8 mouse cellular contexts compared by ENCODE assay signal in the genomic region with DNA sequence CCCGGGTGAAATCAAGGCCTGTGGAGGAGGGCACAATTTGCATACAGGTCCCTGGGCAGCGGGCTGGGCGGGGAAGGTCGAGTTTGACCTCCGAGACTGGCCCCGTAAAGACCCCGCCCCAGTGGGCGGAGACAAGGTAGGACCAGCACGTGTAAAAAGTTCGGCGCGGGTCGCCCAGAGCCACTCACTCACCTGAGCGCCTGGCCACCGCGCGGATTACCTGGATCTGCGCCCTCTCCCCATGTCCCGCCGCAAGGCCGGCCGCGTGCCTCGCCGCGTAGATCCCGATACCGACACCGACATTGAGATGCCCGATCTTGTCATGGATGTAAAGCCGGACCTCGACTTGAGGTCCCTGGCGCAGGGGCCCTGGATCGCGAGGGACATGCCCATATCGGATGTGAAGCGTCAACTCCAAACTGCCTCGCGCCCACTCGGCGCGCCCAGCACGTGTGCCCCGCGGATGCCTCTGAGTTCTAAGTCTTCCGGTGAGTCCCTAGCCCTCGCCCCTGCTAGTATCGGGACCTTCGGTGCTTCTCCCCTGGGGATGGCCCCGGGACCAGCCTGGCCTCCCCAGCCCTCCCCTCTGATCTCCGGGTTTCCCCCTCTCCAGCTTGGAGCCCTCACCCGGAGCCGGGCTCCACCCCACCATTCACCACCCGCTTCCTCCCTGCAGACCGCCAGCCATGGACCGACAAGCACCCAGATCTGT. TPM values are rescaled to one million over a fixed set of nuclear protein-coding genes. Genes with fewer than 3 reads are reported as not detected.
DNase-seq lines count a peak whose midpoint lies in the region; ATAC-seq and TF ChIP-seq lines count a peak whose summit lies in the region.

TSS of gene Zfp296 (plus strand) at position 147 of the 712 bp plus-strand sequence.
TSS of gene Gemin7 (minus strand) at position 455 of the 712 bp plus-strand sequence.

- 2% methylated on average over 56 of the region's 56 CpGs for WGBS in embryonic facial prominence, embryonic 11.5 days
- 3% methylated on average over 53 of the region's 56 CpGs for WGBS in hindbrain, embryonic 14.5 days
- WGBS in liver, adult 2 months, result 2% methylated on average over 56 of the region's 56 CpGs

- peaks cover 22% of the 10 kb centered on the region for H3K27me3 ChIP-seq in embryonic facial prominence, embryonic 11.5 days (ENCODE audit: control insufficient read depth, insufficient read depth, low read length)
- peaks cover 50% of the 10 kb centered on the region for H3K27me3 ChIP-seq in hindbrain, embryonic 14.5 days (ENCODE audit: control insufficient read depth, insufficient read depth, low read length)
- no peaks in the 10 kb centered on the region for H3K27me3 ChIP-seq in liver, adult 2 months (ENCODE audit: control insufficient read depth, insufficient read depth, low read length)

- peaks cover under 1% of the 10 kb centered on the region for H3K4me1 ChIP-seq in embryonic facial prominence, embryonic 11.5 days (ENCODE audit: control insufficient read depth, insufficient read depth, low read length)
- H3K4me1 ChIP-seq in hindbrain, embryonic 14.5 days (replicated peaks; ENCODE audit: control insufficient read depth, insufficient read depth, low read length), result peaks cover 13% of the 10 kb centered on the region
- H3K4me1 ChIP-seq in liver, adult 2 months (ENCODE audit: control insufficient read depth, insufficient read depth, low read length), result peaks cover 11% of the 10 kb centered on the region

- no peak for TF ChIP-seq CTCF in liver, adult 2 months (IDR thresholded peaks at IDR 0.05; ENCODE audit: low read depth, low read length)

- no peak for ATAC-seq in embryonic facial prominence, embryonic 11.5 days (replicated peaks; ENCODE audit: insufficient number of reproducible peaks, low FRiP score, low TSS enrichment, low read depth)
- ATAC-seq in hindbrain, embryonic 14.5 days (ENCODE audit: low FRiP score), result no peak
- 0 out of 2 replicates have a peak, but pooled peaks have one; percentile 2 for ATAC-seq in monocyte, adult 5-6 weeks (replicated peaks; ENCODE audit: insufficient number of reproducible peaks, low FRiP score, low TSS enrichment, poor library complexity, severe bottlenecking)

- peak within 1 kb of the TSS; percentile 57 for H3K4me2 ChIP-seq in embryonic facial prominence, embryonic 11.5 days (ENCODE audit: low read depth, low read length)
- peak within 1 kb of the TSS; percentile 45 for H3K4me2 ChIP-seq in hindbrain, embryonic 14.5 days (replicated peaks)

- no peaks in the 10 kb centered on the region for H3K9me3 ChIP-seq in embryonic facial prominence, embryonic 11.5 days (replicated peaks; ENCODE audit: control insufficient read depth, low read length)
- no peaks in the 10 kb centered on the region for H3K9me3 ChIP-seq in hindbrain, embryonic 14.5 days (ENCODE audit: control insufficient read depth, low read length)

- H3K27ac ChIP-seq in embryonic facial prominence, embryonic 11.5 days (replicated peaks; ENCODE audit: low read depth, low read length), result no peak within 1 kb of the TSS
- H3K27ac ChIP-seq in hindbrain, embryonic 14.5 days, result no peak within 1 kb of the TSS
- no peak within 1 kb of the TSS for H3K27ac ChIP-seq in liver, adult 2 months (replicated peaks; ENCODE audit: insufficient read depth, low read depth, low read length)

- TF ChIP-seq POLR2A in liver, adult 2 months (IDR thresholded peaks at IDR 0.05; ENCODE audit: extremely low read depth, insufficient read depth, low read length), result no peak

- no peaks in the 10 kb centered on the region; the same call in none of the 2 replicates for H3K36me3 ChIP-seq in embryonic facial prominence, embryonic 11.5 days (replicated peaks; ENCODE audit: control insufficient read depth, insufficient read depth, low read depth, low read length)
- peaks cover 26% of the 10 kb centered on the region for H3K36me3 ChIP-seq in hindbrain, embryonic 14.5 days (replicated peaks; ENCODE audit: control insufficient read depth, insufficient read depth)
- H3K36me3 ChIP-seq in liver, adult 2 months (ENCODE audit: control insufficient read depth, insufficient read depth, low read length), result peaks cover under 1% of the 10 kb centered on the region; the same call in 1 of the 2 replicates

- peak within 1 kb of the TSS; percentile 32 for H3K4me3 ChIP-seq in embryonic facial prominence, embryonic 11.5 days (ENCODE audit: low read depth, low read length)
- peak within 1 kb of the TSS; percentile 20 for H3K4me3 ChIP-seq in hindbrain, embryonic 14.5 days (replicated peaks; ENCODE audit: low read length)
- H3K4me3 ChIP-seq in liver, adult 2 months (ENCODE audit: insufficient read depth, low read depth, low read length), result peak within 1 kb of the TSS; percentile 56

- DNase-seq in 416B (ENCODE audit: low read depth) (peak; percentile 71), adipocyte (ENCODE audit: low spot score) (no peak)
- peak; percentile 59 for DNase-seq in CD4-positive, CD25-positive, alpha-beta regulatory T cell, adult 2 months (ENCODE audit: low read depth, low spot score)
- DNase-seq in embryonic facial prominence, embryonic 11.5 days (ENCODE audit: low spot score), result peak; percentile 39
- DNase-seq in hindbrain, embryonic 14.5 days (ENCODE audit: low spot score), result no peak
- peak; percentile 50 for DNase-seq in liver, adult 2 months (ENCODE audit: extremely low read depth, low read depth, low spot score)
- no peak for DNase-seq in right cerebral cortex, postnatal 36 days (ENCODE audit: low spot score in 2 of 2)

- H3K9ac ChIP-seq in embryonic facial prominence, embryonic 11.5 days (replicated peaks; ENCODE audit: low read length), result peak within 1 kb of the TSS; percentile 7; the same call in 1 of the 2 replicates
- peak within 1 kb of the TSS; percentile 18; the same call in 1 of the 2 replicates for H3K9ac ChIP-seq in hindbrain, embryonic 14.5 days
- peak within 1 kb of the TSS; percentile 3 for H3K9ac ChIP-seq in liver, adult 2 months (ENCODE audit: low read depth, low read length)

- no peaks in the 10 kb centered on the region for H3K79me2 ChIP-seq in liver, adult 2 months (ENCODE audit: control insufficient read depth, insufficient read depth, low read length)

RNA-seq across cellular contexts. Expression of gene Zfp296, which starts in this region (rescaled TPM):
- polyA plus RNA-seq in embryonic facial prominence, embryonic 11.5 days (2014; fragmentation: Nextera tagmentation; extraction: Ambion mirVana), result 0.22 and 0.31 TPM in 2 replicates
- polyA plus RNA-seq in hindbrain, embryonic 14.5 days (2014; fragmentation: Nextera tagmentation; extraction: Ambion mirVana), result 0.13 and 0.16 TPM in 2 replicates
- total RNA-seq in liver, adult 2 months (2014; rRNA removed), result 0.40 and 0.83 TPM in 2 replicates
- 0.93 and 1.3 TPM in 2 replicates for polyA plus RNA-seq in liver, adult 2 months (2012; rRNA removed)
- 4.2 to 8.9 TPM (median 5.1 TPM) in 3 replicates for total RNA-seq in monocyte, adult 5-6 weeks (2017)

RNA-seq across cellular contexts. Expression of gene Gemin7, which starts in this region (rescaled TPM):
- polyA plus RNA-seq in embryonic facial prominence, embryonic 11.5 days (2014; fragmentation: Nextera tagmentation; extraction: Ambion mirVana), result 158 and 167 TPM in 2 replicates
- 141 and 157 TPM in 2 replicates for polyA plus RNA-seq in hindbrain, embryonic 14.5 days (2014; fragmentation: Nextera tagmentation; extraction: Ambion mirVana)
- 31.2 and 40.1 TPM in 2 replicates for total RNA-seq in liver, adult 2 months (2014; rRNA removed)
- polyA plus RNA-seq in liver, adult 2 months (2012; rRNA removed), result 60.2 and 61.6 TPM in 2 replicates
- 52.9 to 68.5 TPM (median 62.3 TPM) in 3 replicates for total RNA-seq in monocyte, adult 5-6 weeks (2017)

Comparison
In these comparisons a context has a peak if more than half of its experiments do, and no peak if none do; other contexts are left out.
1. DNase-seq: peak in 416B (single experiment), CD4-positive, CD25-positive, alpha-beta regulatory T cell, adult 2 months (single experiment), embryonic facial prominence, embryonic 11.5 days (single experiment) and liver, adult 2 months (single experiment); none in hindbrain, embryonic 14.5 days (single experiment), adipocyte (single experiment) and right cerebral cortex, postnatal 36 days (0 of 2).
2. Peak in every context shown above with its lines, with median percentiles within 50 percentile points of each other: H3K4me3 ChIP-seq and H3K9ac ChIP-seq.